Mouse (Mus musculus): ENCODE data around the gene Cacna1d. TPM values are rescaled to one million over a fixed set of nuclear protein-coding genes. Genes with fewer than 3 reads are reported as not detected.

Cacna1d gene
- total and polyA plus RNA-seq, 2 experiments: 0.55 to 0.72 TPM

DNA sequence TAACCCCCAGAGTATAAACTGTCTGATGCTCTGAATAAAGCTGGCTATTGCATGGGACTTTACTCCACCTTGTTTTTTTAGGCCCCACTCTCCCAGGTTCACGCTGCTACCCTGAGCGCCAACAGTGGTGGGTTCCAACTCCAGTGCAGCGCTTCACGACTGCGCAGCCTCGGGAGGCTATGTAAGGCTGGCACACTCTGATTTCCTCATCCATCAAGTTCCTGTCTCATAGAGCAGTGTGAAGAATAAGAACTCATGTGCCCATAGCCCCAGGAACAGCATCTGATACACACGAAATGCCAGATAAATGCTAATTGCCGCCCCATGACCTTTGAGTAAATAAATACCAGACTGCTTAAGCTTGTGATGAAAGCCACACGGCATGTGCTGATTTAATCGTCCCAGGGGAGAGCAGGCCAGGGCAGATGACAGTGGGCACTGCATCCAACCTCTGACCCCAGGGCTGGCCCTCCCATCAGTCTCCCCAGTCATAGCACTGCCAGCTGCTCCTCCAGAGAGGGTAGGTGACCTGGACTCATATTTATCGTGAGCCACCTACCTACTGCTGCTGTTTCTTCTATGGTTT is 352.8 kb downstream of the Cacna1d start:
- H3K36me3 ChIP-seq (ENCODE audit: control insufficient read depth, insufficient read depth, low read length): no peaks in the 10 kb centered on the region
- H3K27ac ChIP-seq (replicated peaks; ENCODE audit: insufficient read depth, low read depth, low read length): no peak overlapping the region
- WGBS: 62% methylated on average over 11 of the region's 11 CpGs
- H3K27me3 ChIP-seq (ENCODE audit: control insufficient read depth, insufficient read depth, low read length): no peaks in the 10 kb centered on the region
- no peaks in the 10 kb centered on the region for H3K79me2 ChIP-seq (ENCODE audit: control insufficient read depth, insufficient read depth, low read length)
- H3K9ac ChIP-seq (ENCODE audit: low read depth, low read length): no peak overlapping the region
- no peak overlapping the region for H3K4me3 ChIP-seq (ENCODE audit: insufficient read depth, low read depth, low read length)
- peak; percentile 13 for DNase-seq (ENCODE audit: extremely low read depth, low read depth, low spot score)
- no peaks in the 10 kb centered on the region for H3K4me1 ChIP-seq (ENCODE audit: control insufficient read depth, insufficient read depth, low read length)
- no peak for TF ChIP-seq CTCF (IDR thresholded peaks at IDR 0.05; ENCODE audit: low read depth, low read length)
- TF ChIP-seq POLR2A (IDR thresholded peaks at IDR 0.05; ENCODE audit: extremely low read depth, insufficient read depth, low read length): no peak

DNA sequence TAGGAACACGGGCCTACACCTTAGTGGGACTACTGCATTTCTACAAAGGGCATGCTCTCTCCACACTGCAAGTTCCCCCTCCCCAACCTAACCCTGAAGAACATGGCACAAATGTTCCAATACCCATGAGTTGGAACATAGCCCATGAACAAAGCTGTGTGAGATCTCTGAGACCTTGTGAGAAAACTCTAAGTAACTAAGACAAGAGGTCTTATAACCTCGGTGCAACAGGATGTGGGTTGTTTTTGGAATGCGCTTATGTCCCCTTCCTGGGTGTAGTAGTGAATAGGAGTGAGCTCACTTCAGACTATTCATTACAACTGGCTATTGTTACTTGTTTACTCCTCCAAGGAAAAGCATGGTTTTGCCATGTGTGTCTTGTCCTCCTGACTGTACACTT is 353.3 kb downstream of the Cacna1d start:
- no peak overlapping the region for H3K4me3 ChIP-seq (ENCODE audit: insufficient read depth, low read depth, low read length)
- TF ChIP-seq CTCF (IDR thresholded peaks at IDR 0.05; ENCODE audit: low read depth, low read length): no peak
- no peak for TF ChIP-seq POLR2A (IDR thresholded peaks at IDR 0.05; ENCODE audit: extremely low read depth, insufficient read depth, low read length)
- no peaks in the 10 kb centered on the region for H3K79me2 ChIP-seq (ENCODE audit: control insufficient read depth, insufficient read depth, low read length)
- H3K27me3 ChIP-seq (ENCODE audit: control insufficient read depth, insufficient read depth, low read length): no peaks in the 10 kb centered on the region
- DNase-seq (ENCODE audit: extremely low read depth, low read depth, low spot score): no peak
- 76% methylated on average over 3 of the region's 3 CpGs for WGBS
- no peaks in the 10 kb centered on the region for H3K36me3 ChIP-seq (ENCODE audit: control insufficient read depth, insufficient read depth, low read length)
- H3K4me1 ChIP-seq (ENCODE audit: control insufficient read depth, insufficient read depth, low read length): no peaks in the 10 kb centered on the region
- H3K27ac ChIP-seq (replicated peaks; ENCODE audit: insufficient read depth, low read depth, low read length): no peak overlapping the region
- H3K9ac ChIP-seq (ENCODE audit: low read depth, low read length): no peak overlapping the region

DNA sequence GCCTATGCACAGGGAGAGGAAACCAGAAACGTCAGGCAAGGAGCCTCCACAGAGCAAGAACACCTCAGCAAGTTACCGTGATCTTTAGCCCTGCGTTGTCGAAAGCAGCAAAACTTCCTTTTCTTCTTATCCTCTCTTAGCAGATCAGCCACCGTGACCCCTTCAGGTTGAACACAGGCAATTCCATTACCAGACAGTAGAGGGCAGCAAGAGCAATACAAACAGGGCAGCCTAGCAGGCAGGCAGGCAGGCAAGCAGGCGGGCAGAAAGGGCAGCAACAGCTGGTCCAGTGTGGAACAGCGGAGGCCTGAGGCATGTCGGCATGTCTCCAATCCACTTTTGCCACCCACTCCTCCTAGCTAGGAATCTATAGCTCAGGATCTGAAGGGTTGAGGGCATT is 354.3 kb downstream of the Cacna1d start:
- Histone ChIP-seq H3K27ac (replicated peaks; ENCODE audit: insufficient read depth, low read depth, low read length) (no peak overlapping the region), H3K9ac (ENCODE audit: low read depth, low read length) (no peak overlapping the region), H3K4me3 (ENCODE audit: insufficient read depth, low read depth, low read length) (no peak overlapping the region), H3K79me2 (ENCODE audit: control insufficient read depth, insufficient read depth, low read length) (no peaks in the 10 kb centered on the region), H3K27me3 (ENCODE audit: control insufficient read depth, insufficient read depth, low read length) (no peaks in the 10 kb centered on the region), H3K36me3 (ENCODE audit: control insufficient read depth, insufficient read depth, low read length) (no peaks in the 10 kb centered on the region), H3K4me1 (ENCODE audit: control insufficient read depth, insufficient read depth, low read length) (no peaks in the 10 kb centered on the region)
- WGBS: 10% methylated on average over 8 of the region's 8 CpGs
- peak; percentile 92 for TF ChIP-seq CTCF (IDR thresholded peaks at IDR 0.05; ENCODE audit: low read depth, low read length)
- no peak for TF ChIP-seq POLR2A (IDR thresholded peaks at IDR 0.05; ENCODE audit: extremely low read depth, insufficient read depth, low read length)
- DNase-seq (ENCODE audit: extremely low read depth, low read depth, low spot score): peak; percentile 61

DNA sequence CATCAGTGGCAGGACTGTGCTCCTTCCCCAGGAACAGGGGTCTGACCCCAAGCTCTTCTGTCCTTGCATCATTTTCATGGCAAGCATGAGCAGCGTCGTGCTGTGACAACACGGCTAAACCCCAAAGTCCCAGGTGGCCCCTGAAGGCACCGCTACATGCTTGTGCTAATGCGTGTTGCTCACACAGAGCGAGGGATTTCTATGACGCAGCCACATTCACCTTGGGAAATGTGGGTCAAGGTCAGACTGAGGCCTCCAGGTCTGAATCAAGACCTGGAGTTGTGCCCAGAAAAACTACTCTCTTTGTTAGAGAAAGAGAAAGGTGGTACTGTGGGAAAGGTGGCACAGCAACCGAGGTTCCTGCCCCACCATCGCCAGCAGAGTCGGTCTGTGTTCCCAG is 355.9 kb downstream of the Cacna1d start:
- no peak for TF ChIP-seq POLR2A (IDR thresholded peaks at IDR 0.05; ENCODE audit: extremely low read depth, insufficient read depth, low read length)
- TF ChIP-seq CTCF (IDR thresholded peaks at IDR 0.05; ENCODE audit: low read depth, low read length): no peak
- Histone ChIP-seq H3K9ac (ENCODE audit: low read depth, low read length) (no peak overlapping the region), H3K79me2 (ENCODE audit: control insufficient read depth, insufficient read depth, low read length) (no peaks in the 10 kb centered on the region), H3K4me3 (ENCODE audit: insufficient read depth, low read depth, low read length) (no peak overlapping the region), H3K4me1 (ENCODE audit: control insufficient read depth, insufficient read depth, low read length) (no peaks in the 10 kb centered on the region), H3K27ac (replicated peaks; ENCODE audit: insufficient read depth, low read depth, low read length) (no peak overlapping the region), H3K36me3 (ENCODE audit: control insufficient read depth, insufficient read depth, low read length) (no peaks in the 10 kb centered on the region), H3K27me3 (ENCODE audit: control insufficient read depth, insufficient read depth, low read length) (no peaks in the 10 kb centered on the region)
- DNase-seq (ENCODE audit: extremely low read depth, low read depth, low spot score): no peak
- 81% methylated on average over 10 of the region's 10 CpGs for WGBS

DNA sequence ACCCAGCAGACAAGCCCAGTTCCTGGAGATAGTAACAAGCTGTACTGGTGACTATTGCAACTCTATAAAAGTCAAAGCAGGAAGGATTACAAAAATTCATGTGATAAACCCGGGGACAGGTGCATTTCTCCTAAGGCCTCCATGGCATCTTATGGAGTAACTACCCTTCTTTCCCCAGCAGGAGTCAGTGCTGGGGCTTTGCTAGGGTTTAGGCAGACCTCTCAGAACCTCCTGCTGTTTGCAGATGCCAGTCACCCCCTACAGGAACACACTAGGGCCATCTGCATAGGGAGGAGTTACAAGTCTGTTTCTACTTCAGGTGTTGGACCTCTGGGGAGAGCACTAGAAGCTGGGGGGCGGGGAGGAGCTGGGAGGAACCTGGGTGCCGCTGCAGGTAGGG is 357.6 kb downstream of the Cacna1d start:
- no peaks in the 10 kb centered on the region for H3K27me3 ChIP-seq (ENCODE audit: control insufficient read depth, insufficient read depth, low read length)
- H3K36me3 ChIP-seq (ENCODE audit: control insufficient read depth, insufficient read depth, low read length): no peaks in the 10 kb centered on the region
- DNase-seq (ENCODE audit: extremely low read depth, low read depth, low spot score): no peak
- H3K27ac ChIP-seq (replicated peaks; ENCODE audit: insufficient read depth, low read depth, low read length): no peak overlapping the region
- H3K79me2 ChIP-seq (ENCODE audit: control insufficient read depth, insufficient read depth, low read length): no peaks in the 10 kb centered on the region
- no peak overlapping the region for H3K4me3 ChIP-seq (ENCODE audit: insufficient read depth, low read depth, low read length)
- WGBS: 76% methylated on average over 3 of the region's 3 CpGs
- TF ChIP-seq POLR2A (IDR thresholded peaks at IDR 0.05; ENCODE audit: extremely low read depth, insufficient read depth, low read length) (no peak), CTCF (IDR thresholded peaks at IDR 0.05; ENCODE audit: low read depth, low read length) (no peak)
- no peak overlapping the region for H3K9ac ChIP-seq (ENCODE audit: low read depth, low read length)
- no peaks in the 10 kb centered on the region for H3K4me1 ChIP-seq (ENCODE audit: control insufficient read depth, insufficient read depth, low read length)

DNA sequence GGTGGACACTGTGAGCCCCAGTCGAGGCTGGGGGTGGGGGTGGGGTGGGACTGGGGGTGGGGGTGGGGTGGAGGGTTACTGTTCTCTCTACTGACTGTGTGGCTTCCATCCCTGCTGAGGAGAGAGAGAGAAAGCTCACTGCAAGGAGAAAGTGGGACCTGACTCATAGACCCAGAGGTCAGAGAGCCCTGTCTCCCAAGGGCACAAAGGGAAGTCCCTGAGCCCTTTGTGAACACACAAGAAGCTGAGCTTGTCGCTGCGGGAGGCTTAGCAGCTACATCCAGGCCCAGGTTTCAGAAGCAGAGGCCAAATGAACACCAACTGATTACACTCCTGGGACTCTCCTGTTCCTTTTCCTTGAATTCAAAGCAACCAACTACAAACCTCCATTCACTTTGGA is 360.0 kb downstream of the Cacna1d start:
- H3K27me3 ChIP-seq (ENCODE audit: control insufficient read depth, insufficient read depth, low read length): no peaks in the 10 kb centered on the region
- no peak overlapping the region for H3K27ac ChIP-seq (replicated peaks; ENCODE audit: insufficient read depth, low read depth, low read length)
- TF ChIP-seq POLR2A (IDR thresholded peaks at IDR 0.05; ENCODE audit: extremely low read depth, insufficient read depth, low read length) (no peak), CTCF (IDR thresholded peaks at IDR 0.05; ENCODE audit: low read depth, low read length) (no peak)
- no peak overlapping the region for H3K4me3 ChIP-seq (ENCODE audit: insufficient read depth, low read depth, low read length)
- no peaks in the 10 kb centered on the region for H3K36me3 ChIP-seq (ENCODE audit: control insufficient read depth, insufficient read depth, low read length)
- DNase-seq (ENCODE audit: extremely low read depth, low read depth, low spot score): no peak
- H3K79me2 ChIP-seq (ENCODE audit: control insufficient read depth, insufficient read depth, low read length): no peaks in the 10 kb centered on the region
- 52% methylated on average over 3 of the region's 3 CpGs for WGBS
- H3K4me1 ChIP-seq (ENCODE audit: control insufficient read depth, insufficient read depth, low read length): no peaks in the 10 kb centered on the region
- H3K9ac ChIP-seq (ENCODE audit: low read depth, low read length): no peak overlapping the region

Measured in liver, adult 2 months (tissue).